Mouse (Mus musculus) MEL-GATA-1-ER (cell line): ENCODE results near the gene Narf.

Source experiments
- DNase-seq: peaks from one replicate; pipeline ENCODE4 v3.0.0-alpha.2; 2012; ENCODE audit warnings: low read depth; ENCODE audit errors: extremely low read depth

Gene Narf

DNA sequence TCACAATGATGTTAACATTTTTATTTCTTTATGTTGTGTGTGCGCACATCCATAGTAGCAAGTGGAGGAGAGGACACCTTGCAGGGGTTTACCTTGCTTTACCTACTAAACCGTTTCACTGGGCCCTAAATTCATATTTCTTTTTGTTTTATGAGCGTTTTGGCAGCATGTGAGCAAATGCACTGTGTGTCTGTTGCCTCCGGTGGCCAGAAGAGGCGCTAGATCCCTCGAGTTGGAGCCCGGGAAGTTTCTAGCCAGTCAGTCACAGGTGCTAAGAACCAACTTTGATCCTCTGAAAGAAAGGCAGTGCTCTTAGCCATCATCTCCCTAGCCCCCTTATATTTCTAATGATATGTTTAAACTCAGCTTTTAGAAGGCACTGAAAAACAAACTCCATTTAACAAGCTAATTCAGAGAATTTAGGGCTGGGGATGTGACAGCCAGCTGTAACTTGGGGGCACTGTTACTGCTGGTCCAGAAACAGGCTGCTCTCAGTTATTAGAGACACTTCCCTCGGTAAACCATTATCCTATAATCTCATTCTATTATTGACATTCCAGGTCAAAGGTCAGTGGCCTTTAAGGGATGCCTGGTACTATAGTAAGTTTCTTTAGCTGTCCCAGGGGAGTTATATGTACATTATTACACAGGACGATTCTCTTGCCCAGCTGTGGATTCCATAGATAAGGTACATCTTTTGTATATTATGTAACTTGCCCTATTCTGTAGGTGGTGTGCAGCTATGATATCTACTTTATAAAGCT is 1.4 kb upstream of the Narf start:
- DNase-seq: peak; percentile 68

DNA sequence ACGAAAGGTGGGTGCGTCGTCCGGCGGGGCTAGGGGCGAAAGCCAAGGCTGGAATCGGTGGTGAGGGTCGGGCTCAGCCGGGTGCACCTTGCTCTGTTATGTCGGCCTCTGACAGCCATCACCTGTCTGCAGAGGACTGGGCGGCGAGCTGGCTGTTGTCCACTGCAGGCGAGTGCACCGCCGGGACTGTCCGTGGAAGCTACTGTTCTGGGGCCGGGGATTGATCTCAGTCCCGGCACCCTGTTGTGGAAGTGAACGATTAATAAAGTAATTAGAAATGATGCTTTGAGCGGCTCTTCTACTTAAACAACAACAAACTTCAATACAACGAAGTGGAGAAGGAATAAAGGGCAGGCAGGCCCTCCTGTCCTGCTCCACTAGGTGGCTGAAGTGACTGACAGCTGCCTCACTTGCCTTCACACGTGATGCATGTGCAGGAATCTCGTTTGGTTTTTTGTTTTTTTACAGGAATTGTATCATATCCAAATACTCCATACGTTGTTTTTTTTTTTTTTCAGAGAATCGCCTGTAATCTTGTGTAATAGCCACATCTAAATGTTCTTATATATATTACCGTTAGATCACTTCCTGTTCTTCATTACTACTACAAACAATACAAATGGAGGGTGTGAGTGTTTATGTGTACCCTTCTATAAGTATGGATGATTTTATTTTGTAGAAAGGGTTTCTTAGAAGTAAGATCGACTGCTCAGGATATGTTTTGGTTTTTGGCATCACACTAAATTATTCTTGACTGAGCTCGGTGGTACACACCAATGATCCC is 484 bp downstream of the Narf start:
- DNase-seq: peak; percentile 50

DNA sequence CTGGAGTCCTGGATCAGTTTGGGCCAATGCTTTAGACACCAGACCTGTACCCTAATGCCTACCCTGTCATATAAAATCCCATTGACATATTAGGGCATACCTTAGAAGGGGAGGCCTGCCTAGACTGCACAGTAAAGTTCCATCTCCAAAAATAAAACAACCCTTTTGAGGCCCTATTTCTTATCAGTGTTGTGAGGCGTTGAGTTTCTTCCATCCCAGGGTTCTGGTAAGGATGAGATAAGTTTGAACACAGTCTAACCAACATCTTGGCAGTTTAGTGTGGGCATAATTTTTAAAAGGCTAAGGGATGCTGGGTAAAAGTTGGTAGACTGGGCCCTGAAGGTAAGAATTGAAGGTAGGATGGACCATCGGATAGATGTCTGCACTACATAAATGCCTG is 2.6 kb downstream of the Narf start:
- DNase-seq: peak; percentile 85

DNA sequence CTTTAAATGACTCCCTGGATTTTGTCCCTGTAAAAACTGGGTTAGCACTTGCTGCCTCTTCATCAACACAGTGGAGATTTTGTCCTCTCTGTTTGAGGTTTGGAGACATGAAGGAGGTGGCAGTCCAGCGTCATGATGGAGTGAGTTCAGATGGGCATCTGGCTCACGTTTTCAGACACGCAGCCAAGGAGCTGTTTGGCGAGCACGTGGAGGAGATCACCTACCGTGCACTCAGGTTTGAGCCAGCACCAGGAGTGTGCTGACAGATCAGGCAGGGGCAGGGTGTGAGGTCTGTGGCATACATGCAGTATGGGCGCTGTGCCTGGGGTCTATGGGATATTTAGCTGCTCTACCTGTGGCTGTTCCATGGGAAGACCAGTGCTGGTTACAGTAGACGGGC is 13.1 kb downstream of the Narf start:
- DNase-seq: no peak

DNA sequence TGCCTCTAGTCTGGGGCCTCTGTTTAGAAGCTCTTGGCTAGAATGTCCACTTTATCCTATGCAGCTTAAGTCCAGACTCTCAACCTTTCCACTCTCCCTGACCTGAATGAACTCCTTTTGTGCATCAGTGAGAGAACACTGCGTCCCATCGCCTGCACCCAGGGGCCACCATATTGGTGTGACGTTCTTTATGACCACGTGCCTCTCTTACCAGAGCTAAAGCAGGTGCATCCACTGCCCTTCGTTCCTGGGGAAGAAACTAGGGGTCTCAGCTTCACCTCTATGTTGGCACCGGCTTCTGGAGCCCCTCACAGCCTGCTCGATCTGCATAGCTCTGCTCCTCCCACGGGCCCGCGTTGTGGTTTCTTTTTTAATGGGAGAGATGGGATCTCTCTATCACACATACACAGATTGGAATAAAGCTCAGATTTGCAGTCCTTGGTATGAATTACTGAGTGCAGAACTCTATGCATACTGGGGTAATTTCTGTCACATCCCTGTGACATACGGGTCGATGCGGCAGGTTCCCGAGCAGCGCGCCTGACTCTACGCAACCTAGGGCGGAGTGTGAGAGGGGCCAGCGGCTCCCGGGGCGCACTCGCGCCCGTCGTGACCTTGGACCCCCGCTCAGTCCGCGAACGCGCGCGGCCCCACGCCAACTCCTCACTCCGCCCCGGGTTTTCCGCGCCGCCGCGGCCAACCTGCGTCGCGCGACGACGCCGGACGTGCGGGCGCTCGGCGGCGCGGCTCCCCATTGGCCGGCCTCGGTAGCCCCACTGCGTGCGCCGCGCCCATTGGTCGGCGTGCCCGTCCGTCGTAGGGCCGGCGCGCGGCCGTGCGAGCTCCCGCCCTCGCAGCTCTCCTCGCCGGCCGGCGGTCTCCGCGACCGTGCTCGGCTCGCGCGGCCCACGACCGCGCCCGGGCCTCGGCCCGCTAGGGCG is 22.4 kb downstream of the Narf start, which contains the start of gene Foxk2:
Gene Foxk2 (plus strand): TSS at position 831 of the 941 bp plus-strand sequence.
- peak; percentile 33 for DNase-seq

DNA sequence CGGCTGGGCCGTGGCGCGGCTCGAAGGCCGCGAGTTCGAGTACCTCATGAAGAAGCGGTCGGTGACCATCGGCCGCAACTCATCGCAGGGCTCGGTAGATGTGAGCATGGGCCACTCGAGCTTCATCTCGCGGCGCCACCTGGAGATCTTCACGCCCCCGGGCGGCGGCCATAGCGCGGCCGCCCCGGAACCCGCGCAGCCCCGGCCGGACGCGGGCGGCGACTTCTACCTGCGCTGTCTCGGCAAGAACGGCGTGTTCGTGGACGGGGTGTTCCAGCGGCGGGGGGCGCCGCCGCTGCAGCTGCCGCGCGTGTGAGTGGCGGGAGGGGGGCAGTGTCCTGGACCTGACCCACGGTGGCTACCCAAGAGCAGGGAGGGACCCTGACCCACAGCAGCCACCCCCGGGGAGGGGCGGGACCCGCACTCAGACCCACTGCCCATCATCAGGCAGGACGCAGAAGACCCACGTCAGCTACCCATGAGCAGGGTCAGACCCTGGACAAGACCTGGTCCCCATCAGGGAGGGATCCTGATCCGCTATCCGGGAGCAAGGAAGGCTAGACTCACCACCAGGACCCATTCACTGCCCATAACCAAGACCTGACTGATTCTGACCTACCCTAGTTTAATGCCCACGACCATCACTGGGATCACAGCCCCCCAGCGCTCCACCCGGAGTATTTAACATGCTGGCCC is 23.3 kb downstream of the Narf start:
- DNase-seq: no peak

DNA sequence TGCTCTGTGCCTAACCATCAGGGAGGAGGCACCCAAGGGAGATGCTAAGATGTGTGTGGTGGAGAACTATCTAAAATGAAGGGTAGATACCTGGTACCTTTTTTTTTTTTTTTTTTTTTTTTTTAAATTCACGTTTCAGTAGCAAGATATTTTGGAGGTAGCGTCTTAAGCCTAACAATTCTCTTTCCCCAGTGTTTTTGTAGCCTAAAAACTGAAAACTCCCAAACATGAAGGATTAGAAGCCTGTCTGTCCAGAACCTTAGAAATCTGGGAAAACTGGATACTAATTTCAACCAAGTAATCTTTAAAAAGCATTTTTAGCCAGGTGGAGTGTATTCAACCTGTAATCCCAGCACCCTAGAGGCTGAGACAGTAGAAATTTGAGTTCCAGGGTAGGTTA is 24.0 kb downstream of the Narf start:
- no peak for DNase-seq

DNA sequence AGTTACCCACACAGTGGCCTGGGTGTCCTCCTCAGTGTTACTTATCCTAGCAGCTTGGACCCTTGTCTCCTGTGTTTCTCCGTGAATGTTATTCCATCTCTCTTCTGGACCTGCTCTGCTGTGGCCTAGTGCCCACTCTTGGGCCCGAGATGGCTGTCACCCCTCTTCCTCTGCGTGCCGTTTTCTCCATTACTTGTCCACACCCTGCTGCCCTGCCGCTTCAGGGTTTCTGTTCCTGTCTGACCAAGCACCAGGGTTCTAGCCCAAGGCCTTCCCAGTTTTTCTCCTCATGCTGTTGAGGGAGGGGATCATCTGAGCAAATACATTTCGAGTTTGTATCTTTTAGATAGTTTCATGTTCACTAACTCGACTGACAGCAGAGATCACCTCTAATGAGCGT is 40.5 kb downstream of the Narf start:
- no peak for DNase-seq

DNA sequence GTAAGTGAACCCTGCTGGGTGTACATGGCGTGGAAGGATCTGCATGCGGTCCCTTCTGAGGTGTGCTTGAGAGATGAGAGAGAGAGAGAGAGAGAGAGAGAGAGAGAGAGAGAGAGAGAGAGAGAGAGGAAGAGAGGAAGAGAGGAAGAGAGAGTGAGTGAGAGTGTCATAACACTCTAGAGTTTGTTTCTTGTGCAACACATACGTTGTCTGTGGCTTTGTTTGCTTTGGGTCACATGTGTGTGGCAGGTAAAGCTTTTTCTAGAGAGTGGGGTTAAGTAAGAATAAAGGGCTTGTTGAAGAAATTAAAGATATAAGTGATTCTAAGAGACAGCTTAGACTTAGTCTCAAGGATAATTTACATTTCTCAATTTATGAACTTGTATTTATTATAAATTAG is 41.0 kb downstream of the Narf start:
- no peak for DNase-seq

DNA sequence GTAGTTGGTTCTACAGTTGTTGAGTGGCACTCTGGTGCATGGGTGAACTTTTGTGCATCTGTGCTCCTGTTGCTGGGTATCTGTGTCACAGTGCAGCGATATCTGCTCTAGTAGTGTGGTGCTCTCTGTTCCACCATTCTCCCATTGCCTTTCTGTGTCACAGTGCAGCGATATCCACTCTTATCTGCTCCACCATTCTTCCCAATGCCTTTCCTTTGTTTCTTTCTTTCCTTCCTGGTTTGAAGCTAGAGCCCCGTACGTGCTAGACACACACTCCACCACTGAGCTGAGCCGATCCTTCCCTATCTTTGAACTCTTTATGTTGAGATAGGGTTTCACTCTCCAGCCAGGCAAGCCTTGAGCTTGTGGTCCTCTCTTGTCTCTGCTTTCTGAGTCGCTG is 45.9 kb downstream of the Narf start:
- DNase-seq: peak; percentile 50

DNA sequence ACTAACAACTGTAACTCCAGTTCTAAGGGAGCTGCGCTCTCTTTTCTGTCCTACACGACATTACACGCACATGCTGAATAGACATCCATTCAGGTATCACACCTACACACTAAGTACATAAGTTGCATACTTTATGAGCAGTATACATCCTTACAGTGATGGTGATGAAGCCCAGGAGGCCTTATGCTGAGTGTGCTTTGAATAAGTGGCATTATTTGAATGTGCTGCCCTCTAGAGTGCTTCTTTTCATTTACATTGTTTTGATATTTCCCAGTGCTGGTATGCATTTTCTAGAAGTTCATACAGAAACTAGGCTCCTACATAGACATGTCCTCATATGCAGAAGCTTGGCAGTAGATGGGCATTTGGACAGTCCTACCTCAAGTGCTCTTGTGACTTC is 52.8 kb downstream of the Narf start:
- no peak for DNase-seq

DNA sequence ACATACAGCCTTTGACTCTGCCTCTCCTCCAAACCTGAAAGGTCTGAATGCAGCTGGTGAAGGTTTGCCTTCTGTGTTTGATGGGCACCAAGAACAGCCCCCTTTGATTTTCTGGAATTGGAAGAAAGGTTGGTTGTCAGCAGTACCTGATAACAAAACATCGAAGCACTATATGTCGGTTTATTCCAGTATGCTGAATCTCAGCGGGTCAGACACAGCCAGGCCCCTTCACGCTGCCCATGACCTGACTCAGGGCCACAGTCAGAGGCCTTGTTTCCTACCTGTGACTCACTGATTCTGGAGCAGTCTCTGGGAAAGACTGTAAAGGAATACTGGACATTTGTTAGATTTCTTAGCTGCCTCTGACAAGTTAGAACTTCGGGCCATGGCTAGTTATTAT is 57.7 kb downstream of the Narf start:
- DNase-seq: no peak

DNA sequence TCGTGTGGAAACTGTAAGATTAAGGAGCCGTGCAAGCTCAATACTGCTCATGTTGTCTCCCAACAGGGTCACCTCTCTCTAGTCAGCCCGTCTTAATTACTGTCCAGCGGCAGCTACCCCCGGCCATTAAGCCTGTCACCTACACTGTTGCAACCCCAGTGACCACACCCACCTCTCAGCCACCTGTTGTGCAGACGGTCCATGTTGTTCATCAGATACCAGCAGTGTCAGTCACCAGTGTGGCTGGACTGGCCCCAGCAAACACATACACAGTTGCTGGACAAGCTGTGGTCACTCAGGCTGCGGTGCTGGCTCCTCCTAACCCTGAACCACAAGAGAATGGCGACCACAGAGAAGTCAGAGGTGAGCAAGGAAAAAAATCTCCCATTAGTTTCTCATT is 61.4 kb downstream of the Narf start:
- no peak for DNase-seq

DNA sequence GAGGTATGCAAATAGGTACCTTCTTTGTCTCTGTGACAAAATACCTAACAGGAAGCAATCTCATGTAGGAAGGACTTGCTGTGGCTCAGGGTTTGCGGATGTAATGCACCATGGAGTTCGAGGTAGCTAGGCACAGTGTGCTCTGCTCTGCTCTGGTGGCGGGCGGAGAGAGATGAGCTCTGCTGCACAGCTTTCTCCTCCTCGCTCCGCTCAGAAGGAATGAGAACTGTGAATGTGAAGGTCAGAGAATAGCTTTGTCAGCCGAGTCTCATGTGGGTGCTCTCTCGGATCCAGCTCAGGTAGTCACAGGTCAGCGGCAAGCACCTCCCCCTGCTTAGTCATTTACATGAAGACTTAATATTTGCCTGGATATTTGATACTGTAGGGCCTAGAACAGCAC is 63.2 kb downstream of the Narf start:
- DNase-seq: no peak

DNA sequence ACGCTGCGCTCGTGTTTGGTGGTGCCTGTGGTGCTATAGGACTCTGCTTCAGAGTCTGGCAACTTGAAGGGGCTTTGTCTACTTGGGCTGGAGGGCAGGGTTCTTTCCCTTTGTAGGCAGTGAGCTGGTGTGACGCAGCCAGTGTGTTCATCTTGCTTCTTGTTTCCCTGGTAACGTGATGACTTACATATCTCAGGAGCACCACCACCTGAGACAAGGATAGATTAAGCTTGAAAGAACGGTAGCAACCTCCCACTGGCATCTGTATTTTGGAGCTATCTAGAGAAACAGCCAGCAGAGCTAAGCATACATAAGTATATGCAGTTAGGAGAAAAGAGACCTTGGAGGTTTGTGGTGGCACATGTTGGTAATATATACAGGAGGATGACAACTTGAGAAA is 68.3 kb downstream of the Narf start:
- no peak for DNase-seq
